Mouse (Mus musculus): ENCODE results near the gene Thoc2. TPM values are rescaled to one million over a fixed set of nuclear protein-coding genes. Genes with fewer than 3 reads are reported as not detected.

The Thoc2 gene
- polyA plus RNA-seq, 1 experiment from 2014 or later: 107 TPM

DNA sequence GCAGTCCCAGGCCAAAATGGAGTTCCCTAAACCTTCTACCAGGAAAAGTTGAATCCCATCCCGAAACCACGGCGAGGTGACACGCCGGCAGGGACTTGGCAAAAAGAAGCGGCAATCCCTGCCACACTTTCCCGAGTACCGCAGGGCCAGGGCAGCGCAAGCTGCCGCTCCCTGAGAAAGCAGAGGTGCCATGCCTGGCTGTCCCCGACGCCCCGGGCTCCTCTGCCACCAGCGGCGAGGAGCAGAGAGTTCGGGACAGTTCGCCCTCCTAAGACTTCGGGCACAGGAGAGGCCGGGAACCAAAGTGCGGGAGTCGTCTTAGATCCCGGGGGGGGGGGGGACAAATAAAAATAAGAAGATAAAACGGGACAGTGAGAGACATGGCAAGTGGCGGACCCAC is 9.5 kb downstream of the Thoc2 start:
- ATAC-seq (ENCODE audit: insufficient read depth, low FRiP score, low TSS enrichment) (peak; percentile 45; the same call in 1 of the 2 replicates), DNase-seq (ENCODE audit: low spot score) (peak; percentile 14)
- Histone ChIP-seq H3K27me3 (ENCODE audit: control insufficient read depth, insufficient read depth, low read length) (no peaks in the 10 kb centered on the region), H3K9me3 (ENCODE audit: control insufficient read depth, low read length) (no peaks in the 10 kb centered on the region), H3K36me3 (ENCODE audit: control insufficient read depth, insufficient read depth, low read length) (no peaks in the 10 kb centered on the region), H3K4me2 (ENCODE audit: low read depth) (peak overlapping the region; percentile 58), H3K9ac (ENCODE audit: low read length) (peak overlapping the region; percentile 73), H3K4me1 (ENCODE audit: control insufficient read depth, insufficient read depth, low read length) (no peaks in the 10 kb centered on the region), H3K27ac (ENCODE audit: low read depth, low read length) (no peak overlapping the region), H3K4me3 (ENCODE audit: low read depth, low read length) (peak overlapping the region; percentile 62)
- WGBS: 14% methylated on average over 20 of the region's 24 CpGs

DNA sequence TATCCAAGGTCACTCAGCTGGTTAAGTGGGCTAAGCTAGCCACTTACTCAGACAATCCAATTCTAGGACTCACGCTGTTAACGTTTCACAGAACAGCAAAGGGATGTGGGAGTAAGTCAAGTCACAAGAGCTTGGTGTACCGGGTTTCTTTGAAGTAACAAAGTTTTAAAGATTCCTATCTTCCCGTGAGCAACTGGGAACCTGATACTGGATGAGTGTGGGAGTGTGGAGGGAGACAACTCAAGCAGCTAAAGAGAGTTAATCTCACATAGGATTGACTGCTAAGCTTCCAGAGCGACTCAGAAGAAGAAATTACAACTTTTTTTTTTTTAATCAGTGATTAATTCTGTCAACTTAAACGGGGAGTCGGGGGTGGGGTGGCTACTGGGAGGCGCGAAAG is 10.0 kb downstream of the Thoc2 start:
- Histone ChIP-seq H3K4me2 (ENCODE audit: low read depth) (peak overlapping the region; percentile 58), H3K4me3 (ENCODE audit: low read depth, low read length) (peak overlapping the region; percentile 62), H3K9me3 (ENCODE audit: control insufficient read depth, low read length) (no peaks in the 10 kb centered on the region), H3K4me1 (ENCODE audit: control insufficient read depth, insufficient read depth, low read length) (no peaks in the 10 kb centered on the region), H3K9ac (ENCODE audit: low read length) (peak overlapping the region; percentile 73), H3K36me3 (ENCODE audit: control insufficient read depth, insufficient read depth, low read length) (no peaks in the 10 kb centered on the region), H3K27ac (ENCODE audit: low read depth, low read length) (no peak overlapping the region), H3K27me3 (ENCODE audit: control insufficient read depth, insufficient read depth, low read length) (no peaks in the 10 kb centered on the region)
- 9% methylated on average over 9 of the region's 9 CpGs for WGBS
- no peak for DNase-seq (ENCODE audit: low spot score)
- no peak for ATAC-seq (ENCODE audit: insufficient read depth, low FRiP score, low TSS enrichment)

DNA sequence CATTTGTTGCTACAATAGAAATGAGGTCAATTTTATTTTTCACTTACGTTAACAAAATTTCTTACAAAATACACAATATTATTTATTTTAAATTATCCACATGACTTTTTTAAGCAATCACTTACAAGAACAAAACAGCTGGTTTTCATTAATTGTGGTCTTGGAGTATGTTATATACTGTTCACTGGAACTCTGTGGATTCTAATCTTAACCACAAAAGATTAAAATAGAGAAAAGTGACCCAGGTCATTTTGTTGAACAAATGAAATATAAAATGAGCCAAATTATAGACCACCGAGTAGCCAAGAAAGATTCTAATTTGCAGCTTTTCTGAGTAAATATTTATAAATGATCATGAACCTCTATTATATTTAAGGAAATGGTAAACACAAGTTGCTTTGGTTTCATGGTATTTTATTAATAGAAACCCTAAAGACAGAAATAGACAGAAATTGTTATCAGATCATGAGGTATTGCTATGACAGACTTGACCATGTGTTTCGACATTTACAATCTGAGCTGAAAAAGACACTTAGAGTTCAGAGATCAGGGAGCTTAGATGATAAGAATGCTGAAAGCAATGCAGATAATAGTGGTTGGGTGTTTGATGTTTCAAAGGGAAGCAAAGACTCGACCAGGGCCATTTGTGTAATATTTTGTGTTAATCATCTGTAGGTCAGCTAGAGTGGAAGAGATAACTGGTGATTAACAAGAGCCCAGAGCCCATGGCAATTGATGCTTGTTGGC is 35.5 kb downstream of the Thoc2 start:
- no peak overlapping the region for H3K4me3 ChIP-seq (ENCODE audit: low read depth, low read length)
- no peaks in the 10 kb centered on the region for H3K27me3 ChIP-seq (ENCODE audit: control insufficient read depth, insufficient read depth, low read length)
- H3K27ac ChIP-seq (ENCODE audit: low read depth, low read length): no peak overlapping the region
- DNase-seq (ENCODE audit: low spot score): no peak
- H3K9ac ChIP-seq (ENCODE audit: low read length): no peak overlapping the region
- no peak overlapping the region for H3K4me2 ChIP-seq (ENCODE audit: low read depth)
- no peaks in the 10 kb centered on the region for H3K9me3 ChIP-seq (ENCODE audit: control insufficient read depth, low read length)
- 66% methylated on average over 4 of the region's 4 CpGs for WGBS
- H3K4me1 ChIP-seq (ENCODE audit: control insufficient read depth, insufficient read depth, low read length): no peaks in the 10 kb centered on the region
- no peak for ATAC-seq (ENCODE audit: insufficient read depth, low FRiP score, low TSS enrichment)
- no peaks in the 10 kb centered on the region for H3K36me3 ChIP-seq (ENCODE audit: control insufficient read depth, insufficient read depth, low read length)

DNA sequence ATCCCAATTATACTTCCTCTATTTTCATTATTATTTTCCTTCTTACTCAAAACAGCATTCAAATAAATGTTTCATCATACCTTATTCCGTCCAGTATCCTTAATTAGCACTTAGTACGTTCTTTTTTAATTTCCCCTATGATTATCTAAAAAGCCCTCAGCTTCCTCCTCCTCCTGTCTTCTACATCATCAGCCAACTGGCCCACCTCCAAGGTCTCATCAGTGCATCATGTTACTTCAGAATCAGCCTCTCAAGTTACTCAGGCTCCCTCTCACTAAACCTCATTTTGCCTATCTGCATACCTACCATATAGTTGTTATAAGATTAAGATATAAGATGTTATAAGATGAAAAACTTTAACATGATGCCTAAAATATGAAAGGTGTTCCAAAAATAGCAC is 43.9 kb downstream of the Thoc2 start:
- Histone ChIP-seq H3K4me3 (ENCODE audit: low read depth, low read length) (no peak overlapping the region), H3K36me3 (ENCODE audit: control insufficient read depth, insufficient read depth, low read length) (no peaks in the 10 kb centered on the region), H3K9ac (ENCODE audit: low read length) (no peak overlapping the region), H3K9me3 (ENCODE audit: control insufficient read depth, low read length) (no peaks in the 10 kb centered on the region), H3K27me3 (ENCODE audit: control insufficient read depth, insufficient read depth, low read length) (no peaks in the 10 kb centered on the region), H3K4me2 (ENCODE audit: low read depth) (no peak overlapping the region), H3K4me1 (ENCODE audit: control insufficient read depth, insufficient read depth, low read length) (no peaks in the 10 kb centered on the region), H3K27ac (ENCODE audit: low read depth, low read length) (no peak overlapping the region)
- 92% methylated on average over 2 of the region's 2 CpGs for WGBS
- ATAC-seq (ENCODE audit: insufficient read depth, low FRiP score, low TSS enrichment) (no peak), DNase-seq (ENCODE audit: low spot score) (no peak)

DNA sequence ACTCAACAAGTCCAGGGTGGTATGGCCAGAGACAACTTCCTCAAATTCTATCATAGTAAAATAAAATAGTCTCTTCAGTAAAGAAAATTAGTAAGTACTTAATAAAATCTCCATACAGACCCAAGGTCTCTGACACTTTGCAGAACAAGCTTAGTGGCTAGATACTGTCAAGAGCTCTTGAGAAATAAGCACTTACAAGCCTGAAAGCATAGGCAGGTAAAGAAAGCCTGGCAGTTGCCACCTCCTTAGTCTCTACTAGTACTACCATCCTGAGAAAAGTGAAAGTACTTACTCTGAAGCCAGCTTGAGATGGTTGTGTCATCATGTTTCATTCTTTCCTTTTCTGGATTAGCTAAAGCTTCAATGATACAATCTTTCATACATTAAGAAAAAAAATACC is 82.7 kb downstream of the Thoc2 start:
- no peaks in the 10 kb centered on the region for H3K36me3 ChIP-seq (ENCODE audit: control insufficient read depth, insufficient read depth, low read length)

DNA sequence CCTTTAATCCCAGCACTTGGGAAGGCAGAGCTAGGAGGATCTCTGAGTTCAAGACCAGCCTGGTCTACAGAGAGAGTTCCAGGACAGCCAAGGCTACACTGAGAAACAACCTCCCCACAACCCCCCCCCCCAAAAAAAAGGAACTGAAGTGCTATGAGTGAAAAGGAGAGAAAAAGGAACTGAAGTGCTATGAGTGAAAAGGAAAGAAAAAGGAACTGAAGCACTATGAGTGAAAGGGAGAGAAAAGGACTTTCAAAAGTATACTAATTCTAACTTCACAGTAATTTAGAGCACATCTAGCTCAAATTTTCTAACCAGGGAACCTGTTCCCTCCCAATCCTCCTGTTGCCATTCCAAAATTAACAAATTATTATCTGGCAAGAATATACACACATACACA is 114.9 kb downstream of the Thoc2 start:
- Histone ChIP-seq H3K9ac (ENCODE audit: low read length) (no peak overlapping the region), H3K4me2 (ENCODE audit: low read depth) (no peak overlapping the region), H3K36me3 (ENCODE audit: control insufficient read depth, insufficient read depth, low read length) (no peaks in the 10 kb centered on the region), H3K9me3 (ENCODE audit: control insufficient read depth, low read length) (no peaks in the 10 kb centered on the region), H3K4me3 (ENCODE audit: low read depth, low read length) (no peak overlapping the region), H3K4me1 (ENCODE audit: control insufficient read depth, insufficient read depth, low read length) (no peaks in the 10 kb centered on the region), H3K27me3 (ENCODE audit: control insufficient read depth, insufficient read depth, low read length) (no peaks in the 10 kb centered on the region), H3K27ac (ENCODE audit: low read depth, low read length) (no peak overlapping the region)
- DNase-seq (ENCODE audit: low spot score): no peak
- no peak for ATAC-seq (ENCODE audit: insufficient read depth, low FRiP score, low TSS enrichment)

More for the DNA sequence above, 82.7 kb downstream of the Thoc2 start:
- Histone ChIP-seq H3K4me2 (ENCODE audit: low read depth) (no peak overlapping the region), H3K27ac (ENCODE audit: low read depth, low read length) (no peak overlapping the region), H3K9me3 (ENCODE audit: control insufficient read depth, low read length) (no peaks in the 10 kb centered on the region), H3K4me3 (ENCODE audit: low read depth, low read length) (no peak overlapping the region), H3K4me1 (ENCODE audit: control insufficient read depth, insufficient read depth, low read length) (no peaks in the 10 kb centered on the region), H3K27me3 (ENCODE audit: control insufficient read depth, insufficient read depth, low read length) (no peaks in the 10 kb centered on the region), H3K9ac (ENCODE audit: low read length) (no peak overlapping the region)
- no peak for DNase-seq (ENCODE audit: low spot score)
- ATAC-seq (ENCODE audit: insufficient read depth, low FRiP score, low TSS enrichment): no peak

DNA sequence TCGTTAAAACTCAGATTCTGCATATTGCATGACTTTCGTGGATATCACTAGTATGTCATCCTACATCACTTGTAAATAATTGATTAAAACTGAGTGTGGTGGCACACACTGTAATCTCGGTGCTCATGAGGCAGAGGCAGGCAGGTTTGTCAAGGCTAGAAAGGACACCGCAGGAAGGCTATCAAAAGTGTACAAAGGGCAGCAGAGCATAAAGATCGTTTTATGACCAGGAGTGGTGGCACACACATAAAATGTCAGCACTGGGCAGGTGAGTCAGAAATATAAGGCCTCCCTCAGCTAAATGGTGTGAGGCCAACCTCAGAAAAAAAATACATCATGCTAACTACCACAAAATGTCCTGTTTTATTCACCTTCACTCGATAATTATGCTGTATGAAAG is 127.2 kb downstream of the Thoc2 start:
- ATAC-seq (ENCODE audit: insufficient read depth, low FRiP score, low TSS enrichment) (no peak), DNase-seq (ENCODE audit: low spot score) (no peak)
- H3K9me3 ChIP-seq (ENCODE audit: control insufficient read depth, low read length): no peaks in the 10 kb centered on the region
- no peaks in the 10 kb centered on the region for H3K27me3 ChIP-seq (ENCODE audit: control insufficient read depth, insufficient read depth, low read length)
- no peak overlapping the region for H3K4me2 ChIP-seq (ENCODE audit: low read depth)
- no peak overlapping the region for H3K4me3 ChIP-seq (ENCODE audit: low read depth, low read length)
- H3K36me3 ChIP-seq (ENCODE audit: control insufficient read depth, insufficient read depth, low read length): no peaks in the 10 kb centered on the region
- H3K4me1 ChIP-seq (ENCODE audit: control insufficient read depth, insufficient read depth, low read length): no peaks in the 10 kb centered on the region
- WGBS: 91% methylated on average over 6 of the region's 6 CpGs
- H3K9ac ChIP-seq (ENCODE audit: low read length): no peak overlapping the region
- H3K27ac ChIP-seq (ENCODE audit: low read depth, low read length): no peak overlapping the region

Small RNA genes lying within 50 kb of the gene (microRNA-seq; reads per million reads assigned to microRNA genes)
- not detected for gene Gm44490

Other genes starting within 250 kb of the Thoc2 start
- 12.2 and 13.8 TPM in 2 replicates for gene Xiap, start 139.0 kb upstream of the Thoc2 start, polyA plus RNA-seq (2014; fragmentation: Nextera tagmentation; extraction: Ambion mirVana)
- 49.4 and 51.5 TPM in 2 replicates for gene Stag2, start 228.6 kb upstream of the Thoc2 start, polyA plus RNA-seq (2014; fragmentation: Nextera tagmentation; extraction: Ambion mirVana)